Mouse (Mus musculus): ENCODE data around the gene Tmem62. TPM values are rescaled to one million over a fixed set of nuclear protein-coding genes. Genes with fewer than 3 reads are reported as not detected.

The Tmem62 gene
- polyA plus RNA-seq (2014; fragmentation: Illumina TruSeq; extraction: RNeasy Lipid Tissue Mini Kit (QIAGEN cat#74804); ENCODE audit: low read depth, low replicate concordance): 49.5 TPM

DNA sequence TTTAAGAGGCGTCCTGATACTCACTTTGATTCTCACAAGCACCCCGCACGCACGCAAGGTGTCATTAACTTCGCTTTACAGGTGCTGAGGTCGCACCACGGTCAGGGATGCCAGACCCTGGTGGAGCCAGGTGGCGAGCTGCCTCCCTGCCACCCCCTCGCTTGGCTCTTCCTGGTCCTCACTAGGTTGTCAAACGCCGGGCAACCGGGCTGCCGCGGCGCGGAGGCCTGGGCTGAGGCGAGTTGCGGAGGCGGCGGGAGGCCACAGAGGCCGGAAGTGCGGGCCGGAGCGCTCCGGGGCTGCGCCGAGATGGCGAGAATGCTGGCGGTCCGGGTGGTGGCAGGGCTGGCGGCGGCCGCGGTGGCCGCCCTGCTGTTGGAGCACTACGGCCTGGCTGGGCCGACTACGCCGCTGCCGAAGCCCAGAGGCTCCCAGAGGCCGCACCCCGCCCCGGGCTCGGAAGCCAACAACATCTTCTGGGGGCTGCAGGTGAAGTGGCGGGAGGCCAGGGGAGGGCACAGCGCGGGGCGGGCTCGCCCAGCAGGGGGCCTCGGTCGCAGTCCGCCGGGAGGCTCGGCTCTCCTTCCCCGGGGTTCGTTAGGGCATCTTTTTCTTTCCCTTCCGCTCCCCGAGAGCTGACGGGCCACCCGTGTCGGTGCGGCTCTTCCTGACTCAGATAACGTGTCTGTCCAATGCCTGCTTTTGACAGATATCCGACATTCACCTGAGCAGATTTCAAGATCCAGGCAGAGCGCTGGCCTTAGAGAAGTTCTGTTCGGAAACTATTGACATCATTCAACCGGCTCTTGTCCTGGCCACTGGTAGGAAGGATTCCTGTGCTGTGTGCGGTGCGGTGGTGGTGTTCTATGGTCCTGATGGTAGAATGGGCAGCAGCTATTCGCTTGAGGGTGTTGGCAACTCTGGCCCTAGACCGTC is at the start of gene Tmem62:
Gene Tmem62, plus strand, starts transcription at position 28 of the 936 bp plus-strand sequence.

DNA sequence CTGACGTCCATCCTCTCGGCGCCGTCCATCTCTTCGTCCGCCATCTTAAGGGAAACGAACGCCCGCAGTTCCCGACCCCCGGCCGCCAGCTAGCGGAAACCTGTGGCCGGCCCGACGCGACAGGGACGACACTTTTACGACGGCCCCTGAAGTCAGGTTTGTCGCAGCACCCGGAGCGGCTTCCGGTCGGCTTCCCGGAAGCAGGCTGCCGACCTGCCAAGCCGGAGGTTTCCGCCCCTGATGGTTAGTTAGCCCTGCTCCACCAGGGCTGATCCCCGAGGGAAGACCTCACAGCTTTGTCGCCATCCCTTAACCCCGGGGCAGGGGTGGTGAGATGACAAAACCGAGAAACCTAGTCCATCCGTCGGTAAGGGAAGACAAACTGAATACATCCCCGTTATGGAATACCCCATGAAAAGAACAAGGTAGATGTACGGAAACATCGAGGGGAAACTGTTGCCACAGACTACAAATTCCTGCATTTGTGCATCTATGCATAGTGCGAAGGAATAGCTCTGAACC is 6.2 kb upstream of the Tmem62 start, which contains the start of gene Ubr1:
Gene Ubr1, minus strand, starts transcription at position 157 of the 522 bp plus-strand sequence.

DNA sequence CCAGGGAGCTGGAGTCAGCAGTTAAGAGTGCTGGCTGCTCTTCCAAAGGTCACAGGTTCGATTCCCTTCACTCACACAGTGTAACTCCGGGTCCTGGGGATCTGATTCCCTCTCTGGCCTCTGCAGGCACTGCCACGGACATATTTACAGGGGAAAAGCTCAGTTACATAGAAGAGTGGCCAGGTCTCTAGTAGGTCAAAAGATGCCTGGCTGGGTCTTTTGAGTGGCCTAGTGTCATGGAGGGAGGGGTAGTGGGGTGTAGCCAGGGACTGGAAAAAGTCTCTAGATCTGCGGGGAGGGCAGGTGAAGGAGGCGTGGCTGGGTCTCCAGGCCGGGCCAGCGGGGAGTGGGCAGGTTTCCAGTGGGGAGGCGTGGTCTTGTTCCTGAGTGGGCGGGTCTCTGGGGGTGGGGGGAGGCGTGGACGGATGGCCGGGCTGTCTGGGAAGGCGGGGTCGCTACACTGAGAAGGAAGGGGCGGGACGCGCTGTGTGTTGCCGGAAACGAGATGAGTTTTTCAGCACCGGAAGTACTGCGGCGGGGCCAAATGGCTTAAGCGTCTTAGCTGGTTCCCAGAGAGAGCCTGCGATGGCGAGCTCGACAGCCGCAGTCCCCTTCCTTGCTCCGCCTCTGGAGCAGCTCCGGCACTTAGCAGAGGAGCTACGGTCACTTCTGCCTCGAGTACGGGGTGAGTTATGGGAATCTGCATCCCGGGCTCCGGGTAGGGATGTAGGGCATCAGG is 31.3 kb downstream of the Tmem62 start, which contains the start of gene Ccndbp1:
Gene Ccndbp1, plus strand, starts transcription at position 479 of the 739 bp plus-strand sequence.

DNA sequence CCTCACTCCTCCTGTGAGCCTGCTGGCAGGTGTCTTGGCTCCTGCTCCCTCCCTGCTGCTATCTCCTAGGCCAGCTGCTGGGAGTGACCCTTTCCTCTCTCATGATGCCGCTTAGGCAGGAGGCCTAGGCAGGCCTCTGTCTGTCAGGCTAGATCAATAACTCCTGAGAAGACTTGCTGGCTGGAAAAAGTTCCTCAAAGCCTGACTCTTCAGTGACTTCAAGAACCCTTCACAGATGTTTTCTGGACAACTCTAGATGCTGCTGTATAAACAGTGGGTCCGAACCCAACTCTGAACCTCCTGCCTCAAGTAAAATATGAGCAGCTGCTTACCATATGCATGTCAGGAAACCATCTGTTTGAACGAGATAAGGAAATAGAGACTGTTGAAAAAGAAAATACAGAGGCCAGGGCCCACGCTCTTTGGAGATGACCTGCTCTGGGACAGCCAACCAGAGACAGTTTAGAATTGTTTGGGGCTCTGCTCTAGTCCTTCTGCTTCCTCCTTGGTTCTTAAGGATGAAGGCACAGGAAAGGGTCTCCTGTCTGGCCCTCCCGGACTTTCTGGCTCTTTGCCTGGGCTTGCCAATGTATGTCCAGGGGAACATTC is 60.0 kb downstream of the Tmem62 start, which contains the start of gene Epb42:
Gene Epb42, minus strand, starts transcription at position 340 of the 609 bp plus-strand sequence.

Other genes starting within 250 kb of the Tmem62 start
- 2.6 TPM for gene Cdan1, start 126.9 kb upstream of the Tmem62 start, polyA plus RNA-seq (2014; fragmentation: Illumina TruSeq; extraction: RNeasy Lipid Tissue Mini Kit (QIAGEN cat#74804); ENCODE audit: low read depth, low replicate concordance)
- gene Ttbk2, start 126.4 kb upstream of the Tmem62 start, polyA plus RNA-seq (2014; fragmentation: Illumina TruSeq; extraction: RNeasy Lipid Tissue Mini Kit (QIAGEN cat#74804); ENCODE audit: low read depth, low replicate concordance): 14.6 TPM
- 39.2 TPM for gene Ubr1, start 6.3 kb upstream of the Tmem62 start, polyA plus RNA-seq (2014; fragmentation: Illumina TruSeq; extraction: RNeasy Lipid Tissue Mini Kit (QIAGEN cat#74804); ENCODE audit: low read depth, low replicate concordance)
- gene Ccndbp1, start 31.4 kb downstream of the Tmem62 start, polyA plus RNA-seq (2014; fragmentation: Illumina TruSeq; extraction: RNeasy Lipid Tissue Mini Kit (QIAGEN cat#74804); ENCODE audit: low read depth, low replicate concordance): 59.6 TPM
- not detected for gene Epb42, start 60.1 kb downstream of the Tmem62 start, polyA plus RNA-seq (2014; fragmentation: Illumina TruSeq; extraction: RNeasy Lipid Tissue Mini Kit (QIAGEN cat#74804); ENCODE audit: low read depth, low replicate concordance)
- 0.41 TPM for gene Tgm5, start 108.8 kb downstream of the Tmem62 start, polyA plus RNA-seq (2014; fragmentation: Illumina TruSeq; extraction: RNeasy Lipid Tissue Mini Kit (QIAGEN cat#74804); ENCODE audit: low read depth, low replicate concordance)
- 0.19 TPM for gene Tgm7, start 132.8 kb downstream of the Tmem62 start, polyA plus RNA-seq (2014; fragmentation: Illumina TruSeq; extraction: RNeasy Lipid Tissue Mini Kit (QIAGEN cat#74804); ENCODE audit: low read depth, low replicate concordance)
- gene Adal, start 163.4 kb downstream of the Tmem62 start, polyA plus RNA-seq (2014; fragmentation: Illumina TruSeq; extraction: RNeasy Lipid Tissue Mini Kit (QIAGEN cat#74804); ENCODE audit: low read depth, low replicate concordance): 23.8 TPM
- gene Lcmt2, start 163.6 kb downstream of the Tmem62 start, polyA plus RNA-seq (2014; fragmentation: Illumina TruSeq; extraction: RNeasy Lipid Tissue Mini Kit (QIAGEN cat#74804); ENCODE audit: low read depth, low replicate concordance): 4.4 TPM
- 121 TPM for gene Tubgcp4, start 193.6 kb downstream of the Tmem62 start, polyA plus RNA-seq (2014; fragmentation: Illumina TruSeq; extraction: RNeasy Lipid Tissue Mini Kit (QIAGEN cat#74804); ENCODE audit: low read depth, low replicate concordance)
- 27.1 TPM for gene Zscan29, start 194.1 kb downstream of the Tmem62 start, polyA plus RNA-seq (2014; fragmentation: Illumina TruSeq; extraction: RNeasy Lipid Tissue Mini Kit (QIAGEN cat#74804); ENCODE audit: low read depth, low replicate concordance)